Mouse (Mus musculus): ENCODE measurements around the gene Gm20696.

- TF ChIP-seq FLI1 (IDR thresholded peaks at IDR 0.05; ENCODE audit: low read length) (no peak), GATA1 (IDR thresholded peaks at IDR 0.05; ENCODE audit: borderline replicate concordance, low read length) (no peak)
Observed at GRCm38 (mm10) chr6:99357931-99358330, 308.7 kb downstream of the Gm20696 start.
